Mouse (Mus musculus): ENCODE data around the gene Ccdc175. TPM values are rescaled to one million over a fixed set of nuclear protein-coding genes. Genes with fewer than 3 reads are reported as not detected.

The Ccdc175 gene
- polyA plus RNA-seq, 1 experiment from 2014 or later, result not detected

GRCm38 (mm10) chr12:72052571-72052970 is 132.3 kb downstream of the Ccdc175 start:
- Histone ChIP-seq H3K27ac (ENCODE audit: low read length) (no peak overlapping the region), H3K4me2 (replicated peaks; ENCODE audit: low read depth, low read length) (no peak overlapping the region), H3K27me3 (replicated peaks; ENCODE audit: insufficient read depth, low read length) (no peaks in the 10 kb centered on the region), H3K36me3 (ENCODE audit: insufficient read depth, low read length) (no peaks in the 10 kb centered on the region), H3K4me1 (ENCODE audit: insufficient read depth, low read depth, low read length) (no peaks in the 10 kb centered on the region), H3K9me3 (ENCODE audit: low read length) (no peaks in the 10 kb centered on the region), H3K9ac (replicated peaks; ENCODE audit: low read depth) (no peak overlapping the region), H3K4me3 (ENCODE audit: low read depth, low read length) (no peak overlapping the region)
- 74% methylated on average over 6 of the region's 6 CpGs for WGBS
- TF ChIP-seq EP300 (IDR thresholded peaks at IDR 0.05) (no peak), CTCF (IDR thresholded peaks at IDR 0.05) (no peak)
- ATAC-seq (no peak), DNase-seq (ENCODE audit: low spot score) (no peak)

Small RNA genes within 50 kb of the gene (microRNA-seq; reads per million reads assigned to microRNA genes)
- gene Gm24466, result not detected

Other genes starting within 250 kb of the Ccdc175 start
- 0.49 and 0.55 TPM in 2 replicates for gene Gpr135, start 113.9 kb downstream of the Ccdc175 start, polyA plus RNA-seq (2015; fragmentation: Nextera tagmentation; extraction: Ambion mirVana)
- 10.7 and 11.7 TPM in 2 replicates for gene L3hypdh, start 99.6 kb downstream of the Ccdc175 start, polyA plus RNA-seq (2015; fragmentation: Nextera tagmentation; extraction: Ambion mirVana)
- 73.2 and 78.8 TPM in 2 replicates for gene Jkamp, start 99.4 kb downstream of the Ccdc175 start, polyA plus RNA-seq (2015; fragmentation: Nextera tagmentation; extraction: Ambion mirVana)
- gene Rtn1, start 224.0 kb upstream of the Ccdc175 start, polyA plus RNA-seq (2015; fragmentation: Nextera tagmentation; extraction: Ambion mirVana), result 12.2 and 13.4 TPM in 2 replicates

All from lung, postnatal 0 days (tissue).